8 mouse cellular contexts compared by ENCODE assay signal in the genomic region with DNA sequence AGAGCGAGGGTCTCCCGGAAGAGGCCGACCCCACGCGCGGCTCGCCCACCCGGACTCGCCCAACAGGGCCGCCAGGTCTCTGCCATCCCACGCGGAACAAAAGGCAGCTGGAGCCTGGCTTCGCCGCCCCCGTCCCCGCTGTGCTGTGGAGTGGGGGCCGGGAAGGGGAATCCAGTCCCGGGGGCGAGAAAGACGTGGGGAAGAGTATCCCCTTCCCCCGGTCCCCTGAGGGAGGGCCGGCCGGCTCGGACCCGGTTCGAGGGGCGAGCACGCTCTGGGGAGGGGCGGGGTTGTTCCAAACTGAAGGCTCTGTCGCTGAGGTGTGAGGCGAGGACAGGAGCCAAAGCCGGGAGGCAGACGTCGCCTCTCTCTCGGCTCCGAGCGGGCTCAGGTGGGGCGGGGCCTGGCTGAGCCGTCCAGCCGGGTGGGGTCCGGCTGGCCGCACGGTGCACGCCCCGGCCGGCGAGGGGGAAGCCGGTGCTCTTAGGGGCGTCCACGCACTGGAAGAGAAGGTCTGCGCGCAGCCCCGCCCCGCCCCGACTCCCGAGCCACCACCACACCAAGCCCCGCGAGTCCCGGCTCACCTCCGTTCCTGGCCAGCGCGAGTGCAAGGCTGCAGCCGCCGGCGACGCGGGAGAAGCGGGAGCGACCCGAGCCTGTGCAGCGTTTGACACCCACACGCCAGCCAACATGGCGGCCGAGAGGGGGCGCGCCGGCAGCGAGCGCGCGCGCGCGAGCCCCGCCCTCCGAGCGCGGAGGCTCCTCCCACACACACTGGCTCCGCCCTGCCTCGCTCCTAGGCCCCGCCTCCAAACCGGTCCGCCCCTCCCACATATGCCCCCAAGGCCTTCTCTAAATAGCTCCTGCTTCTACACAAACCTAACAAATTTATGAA. TPM values are rescaled to one million over a fixed set of nuclear protein-coding genes. Genes with fewer than 3 reads are reported as not detected.
A peak's percentile ranks its signal among the peaks of the same experiment; 100 is the strongest.
DNase-seq lines count a peak whose midpoint lies in the region; ATAC-seq and TF ChIP-seq lines count a peak whose summit lies in the region.

Gene Epn2, minus strand, starts transcription at position 705 of the 895 bp plus-strand sequence.

- POLR2A ChIA-PET in Patski (lab: Charles Lee) = interaction anchor here (1.1 to 2.2 kb wide), 5 partner anchors 9 to 40 kb away, joined by 3 to 11 read pairs (median 6); no protein-coding TSS in a partner anchor

- in situ Hi-C loops in Patski (cut with MboI; ENCODE audit: low pct_unique_long_range_greater_than_20kb) = loop anchor here (5.0 kb wide), 1 partner anchor 33 kb away; no protein-coding TSS in a partner anchor

- DNase-seq in Patski (ENCODE audit: low read depth, low spot score) = peak; percentile 28
- peak; percentile 78 for DNase-seq in cerebellum, adult 8-10 months
- peak; percentile 29 to 74 for DNase-seq in frontal cortex, postnatal 10 days (ENCODE audit: low spot score in 2 of 2)
- peak; percentile 72 to 75 for DNase-seq in layer of hippocampus, postnatal 36 days
- peak; percentile 79 for DNase-seq in lung, postnatal 25 days (ENCODE audit: low spot score)
- peak; percentile 86 for DNase-seq in retina, postnatal 1 day
- DNase-seq in urinary bladder, postnatal 10 days (ENCODE audit: low spot score) = peak; percentile 26

- TF ChIP-seq CTCF in Patski (IDR thresholded peaks at IDR 0.05) = peak; percentile 87

- CTCF ChIA-PET in Patski (lab: Charles Lee) = interaction anchor here (1.1 to 1.6 kb wide), 4 partner anchors 11 to 75 kb away, joined by 3 to 9 read pairs (median 3); no protein-coding TSS in a partner anchor

- H3K9ac ChIP-seq in hindbrain, embryonic 12.5 days = peak within 1 kb of the TSS; percentile 94

- peak within 1 kb of the TSS; percentile 90 for H3K27ac ChIP-seq in hindbrain, embryonic 12.5 days

- peaks cover 23% of the 10 kb centered on the region for H3K4me1 ChIP-seq in hindbrain, embryonic 12.5 days

- ATAC-seq in Patski = peak; percentile 75
- peak; percentile 92 for ATAC-seq in hindbrain, embryonic 12.5 days (ENCODE audit: low FRiP score)

- H3K4me3 ChIP-seq in hindbrain, embryonic 12.5 days = peak within 1 kb of the TSS; percentile 89

- WGBS in hindbrain, embryonic 12.5 days = under 1% methylated on average over 79 of the region's 93 CpGs

- no peaks in the 10 kb centered on the region for H3K27me3 ChIP-seq in Patski
- no peaks in the 10 kb centered on the region for H3K27me3 ChIP-seq in hindbrain, embryonic 12.5 days

- no peaks in the 10 kb centered on the region for H3K36me3 ChIP-seq in hindbrain, embryonic 12.5 days

- H3K4me2 ChIP-seq in hindbrain, embryonic 12.5 days (replicated peaks) = peak within 1 kb of the TSS; percentile 83

- H3K9me3 ChIP-seq in hindbrain, embryonic 12.5 days (replicated peaks) = no peaks in the 10 kb centered on the region

RNA-seq across cellular contexts. Expression of gene Epn2, which starts in this region (rescaled TPM):
- polyA plus RNA-seq in Patski (2021) = 84.4 TPM
- polyA plus RNA-seq in hindbrain, embryonic 12.5 days (2016; fragmentation: Nextera tagmentation; extraction: Ambion mirVana) = 42.4 and 44.3 TPM in 2 replicates
- 100 to 1,000 TPM; 178 to 185 TPM for total RNA-seq in layer of hippocampus, postnatal 36 days (2021)

Comparison
In these comparisons a context has a peak if more than half of its experiments do, and no peak if none do; other contexts are left out.
1. Peak in every context shown above with its lines: DNase-seq, ATAC-seq, H3K4me3 ChIP-seq and H3K27ac ChIP-seq.
2. DNase-seq: peak in every context shown above with its lines; median percentile 86 in retina, postnatal 1 day; 79 in lung, postnatal 25 days; 78 in cerebellum, adult 8-10 months; 74 in layer of hippocampus, postnatal 36 days; 52 in frontal cortex, postnatal 10 days; 28 in Patski; 26 in urinary bladder, postnatal 10 days.